Mouse (Mus musculus) A20 (cell line): Measurements from ENCODE around the gene Tmprss12.
A peak's percentile ranks its signal among the peaks of the same experiment; 100 is the strongest.
"Not testable (repeated sequence)": the region's sequence is repeated elsewhere in the genome, so short reads cannot be mapped to it uniquely, and the experiment has no call there.

Experiments used
- DNase-seq: peaks from one replicate; pipeline ENCODE4 v3.0.0-alpha.2; 2011; ENCODE audit warnings: low read depth, low spot score

Gene Tmprss12

GRCm38 (mm10) chr15:100280626-100281025, at the start of gene Tmprss12:
Gene Tmprss12 (plus strand): TSS chr15:100280837.
- no peak for DNase-seq

- no peak for DNase-seq
Measured at GRCm38 (mm10) chr15:100231616-100232525, 48.8 kb upstream of the Tmprss12 start.

DNA sequence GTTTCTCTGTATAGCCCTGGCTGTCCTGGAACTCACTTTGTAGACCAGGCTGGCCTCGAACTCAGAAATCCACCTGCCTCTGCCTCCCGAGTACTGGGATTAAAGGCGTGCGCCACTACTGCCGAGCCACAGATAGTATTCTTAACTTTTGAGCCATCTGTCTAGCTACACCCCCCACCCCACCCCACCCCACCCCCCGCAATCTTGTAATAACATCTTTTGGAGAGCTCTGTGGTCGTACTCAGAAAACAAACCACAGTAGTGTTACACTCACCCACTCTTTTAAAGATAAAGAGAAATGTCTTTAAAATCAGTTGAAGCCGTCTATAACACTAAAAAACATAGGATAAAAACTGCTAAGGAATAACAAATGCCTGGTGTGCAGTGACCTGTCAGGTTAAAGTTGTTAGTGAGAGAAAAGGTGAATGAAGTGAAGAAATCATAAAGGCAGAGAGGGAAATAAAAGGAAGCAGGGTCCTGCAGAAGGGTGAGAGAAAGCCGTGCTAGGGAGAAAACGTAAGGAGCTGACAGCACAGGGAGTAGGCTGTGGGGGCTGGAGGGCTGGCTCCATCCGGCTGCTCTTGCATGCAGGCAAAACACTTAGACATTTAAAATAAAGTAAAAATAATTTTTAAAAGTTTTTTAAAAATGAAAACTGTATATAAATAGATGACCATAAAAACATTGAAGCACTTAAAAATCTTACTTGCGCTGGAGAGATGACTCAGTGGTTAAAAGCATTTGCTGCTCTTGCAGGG, 45.2 kb upstream of the Tmprss12 start:
- DNase-seq, result no peak

DNA sequence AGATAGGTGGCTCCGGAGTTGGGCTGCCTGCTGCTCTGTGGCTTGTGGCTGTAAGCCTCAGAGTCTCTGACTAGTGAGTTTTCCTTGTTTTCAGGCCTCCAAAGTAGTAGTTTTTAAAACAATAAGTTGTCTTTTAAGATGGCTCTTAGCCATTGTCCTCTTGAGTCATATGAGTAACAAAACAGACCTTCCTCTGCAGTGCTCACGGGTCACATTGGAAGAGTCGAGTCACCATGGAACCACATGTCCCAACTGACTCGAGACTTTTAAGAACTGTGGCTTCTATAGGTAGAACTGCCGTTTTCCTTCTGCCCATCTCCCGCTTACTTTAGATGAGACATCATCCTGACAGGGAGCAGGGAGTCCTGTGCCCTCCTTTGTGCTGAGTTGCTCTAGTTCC, 43.7 kb upstream of the Tmprss12 start:
- no peak for DNase-seq

DNA sequence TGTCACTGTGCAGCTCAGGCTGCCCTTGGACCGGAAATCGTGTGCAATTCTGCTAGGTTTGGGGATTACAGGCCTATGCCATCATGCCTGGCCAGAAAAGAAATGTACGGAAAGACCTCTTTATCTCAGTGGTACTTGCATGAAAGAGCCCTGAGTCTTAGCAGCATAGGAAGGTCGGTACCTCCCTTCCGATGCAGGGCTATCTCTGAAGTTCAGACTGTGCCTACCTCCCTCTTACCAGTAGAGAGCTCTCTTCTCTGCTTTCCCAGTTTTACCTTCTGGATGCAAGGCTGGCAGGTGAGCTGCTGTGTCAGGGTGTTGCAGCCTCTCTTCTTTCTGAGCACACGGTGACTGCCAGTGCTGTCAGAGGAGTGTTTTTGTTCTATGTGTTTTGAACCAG, 38.9 kb upstream of the Tmprss12 start:
- no peak for DNase-seq

DNA sequence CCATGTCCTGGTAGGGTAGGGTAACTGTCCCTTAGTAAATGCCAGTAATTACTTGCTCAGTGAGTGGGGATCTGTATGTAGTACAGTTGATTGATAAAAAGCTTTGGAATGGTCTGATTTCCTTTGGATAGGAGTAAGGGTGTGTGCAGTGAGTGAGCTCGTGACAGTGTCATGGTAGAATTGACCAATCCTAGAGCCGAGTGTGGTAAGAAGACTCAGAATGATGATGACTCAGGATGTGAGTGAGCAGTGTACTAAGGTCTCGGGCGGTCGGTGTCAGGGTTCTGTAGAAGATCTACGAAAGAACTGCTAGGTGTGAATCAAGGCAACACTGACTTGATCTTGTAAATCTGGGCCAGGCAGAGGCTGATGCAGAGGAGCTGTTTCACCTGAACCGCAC, 34.7 kb upstream of the Tmprss12 start:
- DNase-seq, result no peak

- no peak for DNase-seq
Measured at GRCm38 (mm10) chr15:100247296-100247695, 33.3 kb upstream of the Tmprss12 start.

- DNase-seq, result no peak
Measured at GRCm38 (mm10) chr15:100248665-100249433, 31.8 kb upstream of the Tmprss12 start.

GRCm38 (mm10) chr15:100251153-100251780, 29.4 kb upstream of the Tmprss12 start:
- DNase-seq, result no peak

- DNase-seq, result no peak
Measured at GRCm38 (mm10) chr15:100256386-100256785, 24.3 kb upstream of the Tmprss12 start.

DNA sequence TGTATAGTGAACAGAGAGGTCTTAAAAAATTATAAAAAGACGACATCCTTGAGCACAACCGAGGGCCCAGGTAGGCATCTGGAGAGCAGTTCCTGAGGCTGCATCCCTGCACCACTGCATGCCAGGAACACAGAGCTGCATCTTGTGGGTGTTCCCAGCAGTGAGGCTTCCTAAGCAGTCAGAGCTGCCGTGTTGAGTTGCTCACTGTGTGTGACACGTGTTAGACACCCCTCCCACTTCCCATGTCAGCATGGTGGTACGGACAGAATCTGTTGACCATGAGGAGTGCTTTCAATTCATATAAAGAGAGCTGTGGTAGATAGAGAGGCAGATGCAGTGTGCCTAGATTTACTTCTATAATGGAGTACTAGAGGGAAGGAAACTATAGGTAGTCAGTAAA, 23.3 kb upstream of the Tmprss12 start:
- DNase-seq, result no peak

- no peak for DNase-seq
Measured at GRCm38 (mm10) chr15:100258646-100259425, 21.8 kb upstream of the Tmprss12 start.

GRCm38 (mm10) chr15:100260351-100260750, 20.3 kb upstream of the Tmprss12 start:
- not testable (repeated sequence) for DNase-seq

DNA sequence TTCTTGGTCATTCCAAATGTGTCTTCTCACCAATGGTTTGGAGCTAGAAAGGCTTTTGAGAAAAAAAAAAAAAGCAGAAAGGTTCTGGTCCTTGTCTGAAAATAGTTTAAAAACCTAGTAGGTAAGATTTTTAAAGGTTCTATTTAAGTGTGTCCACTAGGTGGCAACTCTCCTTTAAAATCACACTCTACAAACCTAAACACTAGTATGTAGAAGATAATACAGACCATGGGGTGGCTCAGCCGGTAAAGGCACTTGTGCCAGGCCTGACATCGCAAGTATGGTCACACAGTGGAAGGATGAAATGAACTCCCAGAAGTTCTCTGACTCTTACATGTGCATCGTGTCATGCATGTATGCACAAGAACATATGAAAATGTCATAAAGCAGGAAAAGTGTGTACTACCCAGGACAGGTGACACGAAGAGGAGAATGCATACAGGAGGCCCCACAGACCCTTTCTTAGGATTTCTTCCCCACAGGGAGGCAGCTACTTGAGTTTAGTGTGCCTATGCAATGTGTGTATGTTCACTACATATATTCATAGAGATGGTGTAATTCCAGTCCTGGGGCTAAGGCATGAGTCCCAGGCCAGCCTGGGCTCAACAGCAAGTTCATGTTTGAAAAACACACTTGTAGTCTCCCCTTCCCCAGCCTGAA, 17.3 kb upstream of the Tmprss12 start:
- peak; percentile 50 for DNase-seq

GRCm38 (mm10) chr15:100265586-100266325, 14.9 kb upstream of the Tmprss12 start:
- no peak for DNase-seq

DNA sequence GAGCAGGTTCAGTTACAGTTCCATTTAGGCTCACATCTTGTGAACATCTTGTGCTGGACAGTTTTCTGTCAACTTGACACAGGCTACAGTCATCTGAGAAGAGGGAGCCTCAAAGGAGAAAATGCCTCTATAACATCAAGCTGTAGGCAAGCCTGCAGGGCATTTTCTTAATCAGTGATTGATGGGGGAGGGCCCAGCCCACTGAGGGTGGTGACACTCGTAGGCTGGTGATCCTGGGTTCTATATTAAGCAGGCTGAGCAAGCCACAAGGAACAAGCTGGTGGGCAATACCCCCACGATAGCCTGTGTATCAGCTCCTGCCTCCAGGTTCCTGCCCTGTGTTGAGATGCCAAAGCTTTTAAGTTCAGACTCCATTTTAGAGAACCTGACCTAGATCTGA, 11.7 kb upstream of the Tmprss12 start:
- no peak for DNase-seq

- DNase-seq, result no peak
Measured at GRCm38 (mm10) chr15:100269776-100270175, 10.9 kb upstream of the Tmprss12 start.

DNA sequence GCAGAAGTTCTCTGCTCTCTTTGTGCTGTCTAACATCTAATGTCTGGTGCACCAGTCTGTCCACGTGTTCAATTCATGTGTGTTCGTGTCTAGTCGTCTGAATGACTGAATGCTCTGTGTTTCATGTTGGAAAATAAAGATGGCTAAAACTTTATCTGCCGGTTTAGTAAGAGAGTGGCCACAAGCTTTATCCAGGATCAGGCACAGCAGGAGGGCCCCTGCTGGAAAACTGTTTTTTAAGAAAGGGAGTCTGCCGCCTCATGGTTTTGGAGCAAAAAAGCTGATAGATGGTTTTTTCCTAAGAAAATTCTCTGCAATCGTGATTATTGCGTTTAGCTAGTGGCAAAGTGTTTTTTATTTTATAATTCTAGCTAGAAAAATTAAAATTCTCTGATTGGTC, 10.0 kb upstream of the Tmprss12 start:
- DNase-seq, result not testable (repeated sequence)

DNA sequence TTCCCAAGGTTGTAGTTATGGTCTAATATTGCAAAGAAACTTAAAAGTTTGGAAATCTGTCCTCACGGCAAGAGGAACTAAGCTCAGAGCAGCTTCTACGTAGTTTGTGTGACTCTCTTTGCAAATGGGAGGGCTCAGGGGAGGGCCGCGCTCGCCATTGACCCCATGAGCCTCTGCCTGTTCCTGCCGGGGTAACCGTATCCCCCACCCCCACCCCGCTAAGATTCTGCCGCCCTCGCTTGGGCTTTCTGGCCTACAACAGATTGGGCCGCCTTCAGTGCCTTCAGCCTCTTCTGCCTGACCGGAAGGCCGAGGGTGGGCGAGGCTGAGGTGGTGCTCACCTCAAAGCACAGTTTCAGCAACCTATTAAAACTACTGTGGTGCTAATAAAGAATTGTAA, 9.2 kb upstream of the Tmprss12 start:
- no peak for DNase-seq
